Mouse (Mus musculus) heart, adult 9 months (tissue): ENCODE measurements around the gene Brms1.
"Not testable (repeated sequence)": the region's sequence is repeated elsewhere in the genome, so short reads cannot be mapped to it uniquely, and the experiment has no call there.

Source experiments
- DNase-seq, 2 experiments: peaks; one replicate each; pipeline ENCODE4 v3.0.0; 2022; ENCODE audit warnings: low spot score in 2 of 2

Gene Brms1

GRCm38 (mm10) chr19:5040862-5041523 lies at the start of gene Brms1:
Gene Brms1 (plus strand): TSS chr19:5041354.
- peak; percentile 92 for DNase-seq

GRCm38 (mm10) chr19:4992371-4992770 lies 48.8 kb upstream of the Brms1 start:
- no peak for DNase-seq

- peak; percentile 69 to 82 for DNase-seq
Observed at GRCm38 (mm10) chr19:4992904-4993303, 48.2 kb upstream of the Brms1 start.

- DNase-seq = no peak
Observed at GRCm38 (mm10) chr19:4994043-4994442, 47.1 kb upstream of the Brms1 start.

GRCm38 (mm10) chr19:4999445-5000140 lies 41.6 kb upstream of the Brms1 start:
- DNase-seq = no peak

GRCm38 (mm10) chr19:5001666-5002406 lies 39.3 kb upstream of the Brms1 start:
- peak; percentile 43 to 67 for DNase-seq

- DNase-seq = not testable (repeated sequence)
Observed at GRCm38 (mm10) chr19:5003644-5004043, 37.5 kb upstream of the Brms1 start.

- DNase-seq = no peak
Observed at GRCm38 (mm10) chr19:5004925-5005324, 36.2 kb upstream of the Brms1 start.

- DNase-seq = no peak
Observed at GRCm38 (mm10) chr19:5013138-5013537, 28.0 kb upstream of the Brms1 start.

- DNase-seq = no peak
Observed at GRCm38 (mm10) chr19:5014961-5015398, 26.2 kb upstream of the Brms1 start.

- DNase-seq = peak in 1 of 2 experiments; percentile 46
Observed at GRCm38 (mm10) chr19:5016221-5016742, 24.9 kb upstream of the Brms1 start.

- DNase-seq = peak in 1 of 2 experiments; percentile 58
Observed at GRCm38 (mm10) chr19:5016782-5017181, 24.4 kb upstream of the Brms1 start.

GRCm38 (mm10) chr19:5017611-5018010 lies 23.5 kb upstream of the Brms1 start:
- DNase-seq = no peak

- DNase-seq = no peak
Observed at GRCm38 (mm10) chr19:5018191-5018590, 23.0 kb upstream of the Brms1 start.

- DNase-seq = no peak
Observed at GRCm38 (mm10) chr19:5021416-5021815, 19.7 kb upstream of the Brms1 start.

GRCm38 (mm10) chr19:5023621-5024479 lies 17.3 kb upstream of the Brms1 start, which contains the start of gene Slc29a2:
Gene Slc29a2 (plus strand): TSS chr19:5023860.
- peak; percentile 90 to 94 for DNase-seq

GRCm38 (mm10) chr19:5026111-5026510 lies 15.0 kb upstream of the Brms1 start:
- DNase-seq = no peak

GRCm38 (mm10) chr19:5032686-5033085 lies 8.5 kb upstream of the Brms1 start:
- no peak for DNase-seq

GRCm38 (mm10) chr19:5036577-5036976 lies 4.6 kb upstream of the Brms1 start:
- DNase-seq = no peak

- DNase-seq = peak; percentile 63 to 82
Observed at GRCm38 (mm10) chr19:5037678-5038571, 3.2 kb upstream of the Brms1 start.
